Mouse (Mus musculus) thymus, adult 2 months (tissue): ENCODE results near the gene Acss2. TPM values are rescaled to one million over a fixed set of nuclear protein-coding genes. Genes with fewer than 3 reads are reported as not detected.

ENCODE experiments used
- DNase-seq: peaks from one replicate; pipeline ENCODE4 v3.0.0; 2021
- H3K27ac ChIP-seq: fragments of 200-500 bp; 2 replicates; pipeline ENCODE4 v1.5.1; 2012; ENCODE audit warnings: low read length, control low read depth; ENCODE audit not compliant: control insufficient read depth, insufficient read depth
- H3K27me3 ChIP-seq: fragments of 200-500 bp; 2 replicates; pipeline ENCODE4 v1.6.1; 2012; ENCODE audit warnings: mild to moderate bottlenecking, low read length, moderate library complexity, mixed read lengths; ENCODE audit not compliant: control insufficient read depth, insufficient read depth
- H3K36me3 ChIP-seq: fragments of 200-500 bp; 2 replicates; pipeline ENCODE4 v1.6.1; 2012; ENCODE audit warnings: mild to moderate bottlenecking, low read length, moderate library complexity; ENCODE audit not compliant: control insufficient read depth, insufficient read depth
- H3K4me1 ChIP-seq: fragments of 200-500 bp; replicated peaks from 2 replicates; pipeline ENCODE4 v1.6.1; 2012; ENCODE audit warnings: low read length; ENCODE audit not compliant: control insufficient read depth, insufficient read depth
- H3K4me3 ChIP-seq: fragments of 200-500 bp; 2 replicates; pipeline ENCODE4 v1.5.1; 2012; ENCODE audit warnings: mild to moderate bottlenecking, low read length, control low read depth, moderate library complexity; ENCODE audit not compliant: control insufficient read depth, insufficient read depth
- CTCF ChIP-seq: fragments of 200-500 bp; IDR thresholded peaks from 2 replicates; pipeline ENCODE4 v1.5.1; 2012; ENCODE audit warnings: mild to moderate bottlenecking, control low read depth, low read length, moderate library complexity, borderline replicate concordance; ENCODE audit not compliant: control insufficient read depth, poor library complexity, insufficient read depth; ENCODE audit errors: extremely low read depth
- POLR2A ChIP-seq: fragments of 200-500 bp; IDR thresholded peaks from 2 replicates; pipeline ENCODE4 v1.6.1; 2012; ENCODE audit warnings: mild to moderate bottlenecking, low read length, control low read depth, moderate library complexity; ENCODE audit not compliant: control insufficient read depth, poor library complexity, insufficient read depth; ENCODE audit errors: extremely low read depth
- WGBS: fragments of 180-500 bp; shearing (Covaris S2); methylation state at CpG from one replicate; pipeline ENCODE4 v1.1.7; 2018; 5-methylcytosine and 5-hydroxymethylcytosine counted together
- polyA plus RNA-seq: library from polyadenylated mRNA; depleted of rRNA; stranded (reverse); fragments of >200 nt; gene quantifications from 2 replicates; pipeline ENCODE4 v1.2.3, GENCODE M21; 2012

The Acss2 gene
- polyA plus RNA-seq, 1 experiment, result 56.0 TPM

- H3K36me3 ChIP-seq, result no peaks in the 10 kb centered on the region
- no peaks in the 10 kb centered on the region for H3K4me1 ChIP-seq
- TF ChIP-seq POLR2A (no peak), CTCF (no peak)
- no peaks in the 10 kb centered on the region for H3K27me3 ChIP-seq
- H3K4me3 ChIP-seq, result no peak overlapping the region
- no peak overlapping the region for H3K27ac ChIP-seq
- DNase-seq, result no peak
- WGBS, result 76% methylated on average over 7 of the region's 7 CpGs
Observed at GRCm38 (mm10) chr2:155502596-155502995, 15.2 kb upstream of the Acss2 start.

- Histone ChIP-seq H3K4me1 (no peaks in the 10 kb centered on the region), H3K27ac (no peak overlapping the region), H3K4me3 (no peak overlapping the region), H3K27me3 (no peaks in the 10 kb centered on the region), H3K36me3 (no peaks in the 10 kb centered on the region)
- DNase-seq, result no peak
- TF ChIP-seq CTCF, result no peak
- TF ChIP-seq POLR2A, result no peak
- WGBS, result 54% methylated on average over 13 of the region's 13 CpGs
Observed at GRCm38 (mm10) chr2:155504440-155505355, 13.1 kb upstream of the Acss2 start.

- WGBS, result 92% methylated on average over 9 of the region's 9 CpGs
- Histone ChIP-seq H3K27ac (no peak overlapping the region), H3K36me3 (no peaks in the 10 kb centered on the region), H3K4me3 (no peak overlapping the region), H3K4me1 (no peaks in the 10 kb centered on the region), H3K27me3 (no peaks in the 10 kb centered on the region)
- TF ChIP-seq CTCF (no peak), POLR2A (no peak)
- DNase-seq, result no peak
Observed at GRCm38 (mm10) chr2:155505811-155506210, 11.9 kb upstream of the Acss2 start.

DNA sequence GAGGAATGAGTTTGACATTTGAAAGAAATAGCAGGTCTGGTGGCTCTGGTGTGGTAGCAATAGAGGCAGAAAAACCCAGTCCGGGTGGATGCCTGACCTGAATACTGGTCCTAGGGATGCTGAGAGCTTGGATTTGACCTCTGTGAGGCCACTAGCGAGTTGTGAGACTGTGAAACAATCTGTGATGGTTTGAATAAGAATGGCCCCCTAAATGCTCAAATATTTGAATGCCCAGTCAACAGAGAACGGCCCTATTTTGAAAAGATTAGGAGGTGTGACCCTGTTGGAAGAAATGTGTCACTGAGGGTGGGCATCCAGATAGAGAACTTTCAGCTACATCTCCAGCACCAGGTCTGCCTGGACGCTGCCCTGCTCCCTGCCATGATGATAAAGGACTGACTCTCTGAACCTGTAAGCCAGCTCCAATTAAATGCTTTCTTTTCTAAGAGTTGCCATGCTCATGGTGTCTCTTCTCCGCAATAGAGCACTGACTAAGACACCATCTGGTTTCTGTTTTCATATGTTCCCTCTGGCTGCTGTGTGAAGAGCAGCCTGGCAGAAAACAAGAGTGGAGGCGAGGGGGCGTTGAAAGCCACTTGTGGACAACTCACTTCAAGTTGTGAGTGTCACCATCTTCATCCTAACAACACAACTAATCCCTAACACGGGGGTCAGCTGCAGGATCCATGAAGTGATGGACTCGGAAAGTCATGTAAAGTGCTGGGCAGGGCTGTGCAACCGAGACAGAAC, 9.9 kb upstream of the Acss2 start:
- H3K4me3 ChIP-seq, result no peak overlapping the region
- 91% methylated on average over 10 of the region's 10 CpGs for WGBS

GRCm38 (mm10) chr2:155512479-155512878, 5.3 kb upstream of the Acss2 start:
- Histone ChIP-seq H3K27ac (no peak overlapping the region), H3K4me1 (peaks cover 18% of the 10 kb centered on the region), H3K27me3 (no peaks in the 10 kb centered on the region), H3K36me3 (no peaks in the 10 kb centered on the region), H3K4me3 (no peak overlapping the region)
- 69% methylated on average over 4 of the region's 4 CpGs for WGBS
- TF ChIP-seq CTCF, result peak; percentile 23; the same call in 1 of the 2 replicates
- TF ChIP-seq POLR2A, result no peak
- peak; percentile 69 for DNase-seq

More for the DNA sequence above, 9.9 kb upstream of the Acss2 start:
- Histone ChIP-seq H3K36me3 (no peaks in the 10 kb centered on the region), H3K27ac (no peak overlapping the region), H3K27me3 (no peaks in the 10 kb centered on the region), H3K4me1 (no peaks in the 10 kb centered on the region)
- no peak for DNase-seq
- TF ChIP-seq CTCF (no peak), POLR2A (no peak)

GRCm38 (mm10) chr2:155513543-155513942, 4.2 kb upstream of the Acss2 start:
- H3K4me1 ChIP-seq, result peaks cover 21% of the 10 kb centered on the region
- WGBS, result 67% methylated on average over 5 of the region's 5 CpGs
- H3K4me3 ChIP-seq, result no peak overlapping the region
- H3K27ac ChIP-seq, result no peak overlapping the region
- H3K36me3 ChIP-seq, result no peaks in the 10 kb centered on the region
- H3K27me3 ChIP-seq, result no peaks in the 10 kb centered on the region
- no peak for DNase-seq
- no peak for TF ChIP-seq POLR2A
